Mouse (Mus musculus) hindbrain, embryonic 14.5 days (tissue): ENCODE measurements around the gene Ly6g6d. TPM values are rescaled to one million over a fixed set of nuclear protein-coding genes. Genes with fewer than 3 reads are reported as not detected.

Experiments
- ATAC-seq: fragments of 200-750 bp; cut with Nextera tagmentation; 2 replicates; pipeline ENCODE4 v1.8.0; 2017; ENCODE audit warnings: moderate number of reproducible peaks, mild to moderate bottlenecking, moderate TSS enrichment, moderate library complexity; ENCODE audit not compliant: low FRiP score
- DNase-seq: peaks from one replicate; pipeline ENCODE4 v3.0.0-alpha.2; 2015; ENCODE audit warnings: low spot score
- H3K27ac ChIP-seq: fragments of 300-500 bp; sonication (generic); 2 replicates; pipeline ENCODE4 v1.5.1; 2014; ENCODE audit warnings: mild to moderate bottlenecking, moderate library complexity
- H3K27me3 ChIP-seq: fragments of 300-500 bp; sonication (generic); 2 replicates; pipeline ENCODE4 v1.6.1; 2014; ENCODE audit warnings: mild to moderate bottlenecking, low read length, mixed read lengths; ENCODE audit not compliant: control insufficient read depth, insufficient read depth
- H3K36me3 ChIP-seq: fragments of 300-500 bp; sonication (generic); replicated peaks from 2 replicates; pipeline ENCODE4 v1.6.1; 2014; ENCODE audit not compliant: control insufficient read depth, insufficient read depth
- H3K4me1 ChIP-seq: fragments of 300-500 bp; sonication (generic); replicated peaks from 2 replicates; pipeline ENCODE4 v1.6.1; 2014; ENCODE audit warnings: antibody characterized with exemption, low read length, mixed read lengths; ENCODE audit not compliant: control insufficient read depth, insufficient read depth
- H3K4me2 ChIP-seq: fragments of 300-500 bp; sonication (generic); replicated peaks from 2 replicates; pipeline ENCODE4 v1.6.1; 2014; ENCODE audit warnings: mild to moderate bottlenecking, moderate library complexity
- H3K4me3 ChIP-seq: fragments of 300-500 bp; sonication (generic); replicated peaks from 2 replicates; pipeline ENCODE4 v1.5.1; 2014; ENCODE audit warnings: mild to moderate bottlenecking, low read length
- H3K9ac ChIP-seq: fragments of 300-500 bp; sonication (generic); 2 replicates; pipeline ENCODE4 v1.6.1; 2014
- H3K9me3 ChIP-seq: fragments of 300-500 bp; sonication (generic); 2 replicates; pipeline ENCODE4 v1.6.1; 2016; ENCODE audit warnings: low read length; ENCODE audit not compliant: control insufficient read depth
- WGBS: fragments of 180-500 bp; shearing (Covaris S2); extraction: QIAGEN DNeasy Blood & Tissue Kit; methylation state at CpG from one replicate; pipeline ENCODE4 v1.1.7; 2014; 5-methylcytosine and 5-hydroxymethylcytosine counted together
- polyA plus RNA-seq: library from polyadenylated mRNA; unstranded; fragments of >200 nt; fragmentation: Nextera tagmentation; extraction: Ambion mirVana; gene quantifications from 2 replicates; pipeline ENCODE4 v1.2.1, GENCODE M21; 2014

The Ly6g6d gene
- polyA plus RNA-seq, 1 experiment from 2014 or later: 0.94 TPM

- Histone ChIP-seq H3K27me3 (no peaks in the 10 kb centered on the region), H3K9ac (no peak overlapping the region)
- 93% methylated on average over 7 of the region's 7 CpGs for WGBS
Measured at GRCm38 (mm10) chr17:35031880-35032279, 46.0 kb downstream of the Ly6g6d start.

DNA sequence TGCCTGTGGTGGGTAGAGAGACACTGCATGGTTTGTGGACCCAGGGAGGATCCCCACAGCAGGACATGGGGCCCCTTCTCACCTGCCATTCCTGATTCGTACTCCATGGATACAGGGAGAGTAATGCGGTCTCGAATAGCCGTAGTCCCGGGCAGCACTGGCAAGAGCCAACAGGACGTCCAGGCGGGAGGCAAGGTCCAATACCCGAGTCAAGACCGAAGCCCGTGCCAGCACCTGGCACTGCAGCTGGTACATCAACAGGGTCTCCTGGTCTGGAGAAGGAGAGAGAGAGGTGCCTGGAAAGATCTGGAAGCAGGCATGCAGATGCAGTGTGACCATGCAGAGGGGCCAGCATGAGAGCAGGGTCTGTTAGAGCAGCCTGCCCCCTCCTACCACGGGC lies 46.6 kb downstream of the Ly6g6d start:
- H3K27ac ChIP-seq: no peak overlapping the region
- H3K36me3 ChIP-seq: no peaks in the 10 kb centered on the region
- H3K4me3 ChIP-seq: no peak overlapping the region
- peaks cover 7% of the 10 kb centered on the region for H3K4me1 ChIP-seq
- H3K4me2 ChIP-seq: no peak overlapping the region
- ATAC-seq (no peak), DNase-seq (no peak)
- no peak overlapping the region for H3K9ac ChIP-seq
- WGBS: 88% methylated on average over 11 of the region's 11 CpGs
- no peaks in the 10 kb centered on the region for H3K27me3 ChIP-seq
- no peaks in the 10 kb centered on the region for H3K9me3 ChIP-seq

More at GRCm38 (mm10) chr17:35031880-35032279, 46.0 kb downstream of the Ly6g6d start:
- DNase-seq (no peak), ATAC-seq (no peak)
- no peak overlapping the region for H3K27ac ChIP-seq
- H3K9me3 ChIP-seq: no peaks in the 10 kb centered on the region
- H3K4me2 ChIP-seq: no peak overlapping the region
- H3K4me3 ChIP-seq: no peak overlapping the region
- peaks cover 7% of the 10 kb centered on the region for H3K4me1 ChIP-seq
- H3K36me3 ChIP-seq: no peaks in the 10 kb centered on the region

DNA sequence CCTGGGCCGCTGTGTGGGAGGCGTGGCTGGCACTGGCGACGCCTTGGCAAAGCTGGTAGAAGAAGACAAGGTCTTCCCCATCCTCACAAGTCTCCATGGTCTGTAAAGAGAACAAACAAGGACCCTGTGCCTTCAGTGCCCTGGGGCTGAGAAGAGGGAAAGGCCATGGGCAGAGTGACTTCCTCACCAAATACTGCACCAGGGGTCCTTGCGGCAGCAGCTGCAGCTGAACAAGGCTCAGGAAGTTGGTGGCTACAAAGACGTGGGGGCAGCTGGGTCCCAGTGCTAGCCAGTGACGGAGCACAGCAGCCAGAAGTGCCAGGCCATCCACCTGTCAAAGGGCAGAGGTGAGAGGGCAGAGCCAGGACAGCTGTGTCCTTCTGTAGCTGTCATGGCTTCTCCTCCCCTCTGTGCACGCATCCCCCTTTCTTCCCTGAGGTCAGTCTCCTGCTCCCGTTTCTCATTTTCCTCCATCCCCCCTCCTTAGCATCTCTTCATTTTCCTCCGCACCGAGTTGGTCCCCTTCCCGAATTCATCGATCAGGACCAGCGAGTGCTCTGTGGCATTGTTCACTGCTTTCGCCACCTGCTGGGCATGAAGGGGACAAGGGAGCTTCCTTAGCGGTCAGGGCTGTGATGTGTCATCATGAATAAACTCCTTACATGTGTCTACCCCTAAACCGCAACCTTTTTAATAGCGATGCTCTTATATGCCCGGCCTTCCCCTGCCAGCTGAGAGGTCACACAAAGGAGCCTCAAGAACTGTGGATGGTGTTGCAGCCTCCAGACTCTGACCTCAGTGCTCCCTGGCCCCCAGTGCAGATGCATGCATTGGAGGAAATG lies 48.0 kb downstream of the Ly6g6d start:
- ATAC-seq: no peak
- no peaks in the 10 kb centered on the region for H3K9me3 ChIP-seq
- no peaks in the 10 kb centered on the region for H3K36me3 ChIP-seq
- no peak overlapping the region for H3K27ac ChIP-seq
- no peak overlapping the region; the same call in 1 of the 2 replicates for H3K4me3 ChIP-seq
- H3K4me2 ChIP-seq: peak overlapping the region; percentile 44
- WGBS: 26% methylated on average over 19 of the region's 19 CpGs
- DNase-seq: peak; percentile 51
- peak overlapping the region; percentile 32; the same call in 1 of the 2 replicates for H3K9ac ChIP-seq
- H3K27me3 ChIP-seq: no peaks in the 10 kb centered on the region
- peaks cover 7% of the 10 kb centered on the region for H3K4me1 ChIP-seq

GRCm38 (mm10) chr17:35028315-35028714 lies 49.5 kb downstream of the Ly6g6d start:
- 90% methylated on average over 2 of the region's 2 CpGs for WGBS

DNA sequence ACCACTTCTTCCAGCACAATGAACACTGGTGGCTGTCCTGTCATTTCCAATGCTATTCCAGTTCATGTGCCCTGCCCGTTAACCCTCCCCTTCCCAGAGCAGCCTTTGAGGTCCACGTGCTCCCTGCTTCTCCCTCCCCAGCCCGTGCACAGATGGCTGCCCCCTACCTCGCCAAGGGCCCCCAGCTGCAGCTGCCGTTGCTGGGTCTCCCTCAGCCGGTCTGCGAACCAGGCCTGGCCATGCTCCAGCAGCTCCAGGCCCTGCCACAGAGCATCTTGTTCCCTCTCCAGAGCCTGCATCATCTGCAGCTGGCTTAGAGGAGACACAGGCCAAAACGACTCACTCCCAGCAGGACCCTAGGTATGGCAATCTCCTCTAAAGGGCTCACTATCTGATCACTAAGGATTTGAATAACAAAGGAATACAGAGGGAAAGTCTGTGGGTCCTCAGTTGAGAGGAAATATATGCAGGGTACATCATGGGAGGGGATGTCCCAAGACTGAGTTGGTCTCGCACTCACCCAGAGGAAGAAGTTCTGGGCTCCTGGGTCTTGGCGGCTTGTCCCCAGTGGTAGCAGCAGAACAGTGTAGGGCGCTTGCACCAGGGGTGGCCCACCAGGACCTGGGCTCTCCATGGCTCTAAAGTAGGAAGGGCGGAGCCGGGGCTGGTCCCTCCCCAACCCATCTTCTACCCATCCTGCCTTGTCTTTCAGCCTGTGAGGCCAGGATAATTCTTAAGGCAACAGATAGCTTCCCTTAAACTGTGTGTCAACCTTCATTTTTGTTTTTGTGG lies 50.4 kb downstream of the Ly6g6d start, which contains the start of gene Sapcd1:
Gene Sapcd1, minus strand, starts transcription at position 740 of the 792 bp plus-strand sequence.
- no peaks in the 10 kb centered on the region for H3K27me3 ChIP-seq
- no peak within 1 kb of the TSS for H3K4me3 ChIP-seq
- WGBS: 24% methylated on average over 13 of the region's 13 CpGs
- H3K4me2 ChIP-seq: 0 out of 2 replicates have a peak within 1 kb of the TSS, but pooled peaks have one; percentile 2
- no peak within 1 kb of the TSS for H3K9ac ChIP-seq
- H3K27ac ChIP-seq: peak within 1 kb of the TSS; percentile 54
- H3K4me1 ChIP-seq: peaks cover 7% of the 10 kb centered on the region
- ATAC-seq (peak; percentile 51; the same call in 1 of the 2 replicates), DNase-seq (peak; percentile 35)
- no peaks in the 10 kb centered on the region for H3K9me3 ChIP-seq
- no peaks in the 10 kb centered on the region for H3K36me3 ChIP-seq

More at GRCm38 (mm10) chr17:35028315-35028714, 49.5 kb downstream of the Ly6g6d start:
- H3K9me3 ChIP-seq: no peaks in the 10 kb centered on the region
- no peak overlapping the region for H3K4me2 ChIP-seq
- no peak overlapping the region for H3K4me3 ChIP-seq
- no peaks in the 10 kb centered on the region for H3K27me3 ChIP-seq
- no peak for ATAC-seq
- peak overlapping the region; percentile 26; the same call in 1 of the 2 replicates for H3K27ac ChIP-seq
- H3K9ac ChIP-seq: no peak overlapping the region
- peaks cover 7% of the 10 kb centered on the region for H3K4me1 ChIP-seq
- DNase-seq: no peak
- no peaks in the 10 kb centered on the region for H3K36me3 ChIP-seq

- WGBS: 75% methylated on average over 5 of the region's 5 CpGs
- no peak overlapping the region for H3K4me3 ChIP-seq
- H3K27me3 ChIP-seq: no peaks in the 10 kb centered on the region
- H3K4me1 ChIP-seq: peaks cover 7% of the 10 kb centered on the region
- H3K4me2 ChIP-seq: no peak overlapping the region
- no peak overlapping the region for H3K9ac ChIP-seq
- no peak for DNase-seq
- no peaks in the 10 kb centered on the region for H3K36me3 ChIP-seq
- H3K9me3 ChIP-seq: no peaks in the 10 kb centered on the region
- no peak overlapping the region for H3K27ac ChIP-seq
- ATAC-seq: no peak
Measured at GRCm38 (mm10) chr17:35026206-35026605, 51.7 kb downstream of the Ly6g6d start.

GRCm38 (mm10) chr17:35024691-35025488 lies 53.0 kb downstream of the Ly6g6d start:
- ATAC-seq: no peak
- Histone ChIP-seq H3K36me3 (no peaks in the 10 kb centered on the region), H3K4me2 (no peak overlapping the region), H3K27ac (no peak overlapping the region), H3K27me3 (no peaks in the 10 kb centered on the region), H3K9ac (no peak overlapping the region), H3K4me1 (peaks cover 6% of the 10 kb centered on the region), H3K9me3 (no peaks in the 10 kb centered on the region), H3K4me3 (no peak overlapping the region)
- 69% methylated on average over 7 of the region's 10 CpGs for WGBS
- DNase-seq: no peak

DNA sequence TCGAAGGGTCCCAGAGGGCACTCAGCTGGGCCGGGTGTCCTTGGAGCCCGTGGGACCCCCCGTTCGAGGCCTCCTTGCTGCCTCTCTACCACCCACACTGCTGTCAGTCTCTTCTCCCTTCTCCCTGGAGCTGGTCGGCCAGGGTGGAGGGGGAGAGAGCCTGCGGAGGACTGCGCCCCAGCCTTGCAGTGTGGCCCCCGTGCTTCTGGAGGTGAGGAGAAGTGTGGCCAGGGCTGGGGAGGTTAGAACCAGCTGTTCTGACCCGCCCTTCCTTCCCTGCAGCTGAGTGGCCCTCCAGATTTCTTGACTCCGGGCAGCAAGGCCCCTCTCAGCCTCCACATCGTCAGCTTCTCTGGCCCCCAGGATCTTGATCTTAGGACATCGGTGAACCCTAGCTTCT lies 53.6 kb downstream of the Ly6g6d start:
- no peak overlapping the region for H3K27ac ChIP-seq
- no peaks in the 10 kb centered on the region for H3K36me3 ChIP-seq
- H3K9ac ChIP-seq: no peak overlapping the region
- peaks cover 4% of the 10 kb centered on the region; the same call in 1 of the 2 replicates for H3K4me1 ChIP-seq
- 82% methylated on average over 12 of the region's 13 CpGs for WGBS
- no peak overlapping the region for H3K4me2 ChIP-seq
- H3K9me3 ChIP-seq: no peaks in the 10 kb centered on the region
- no peaks in the 10 kb centered on the region for H3K27me3 ChIP-seq
- ATAC-seq (no peak), DNase-seq (no peak)
- no peak overlapping the region for H3K4me3 ChIP-seq
